Mouse (Mus musculus): ENCODE results near the gene Cdc42ep5. TPM values are rescaled to one million over a fixed set of nuclear protein-coding genes. Genes with fewer than 3 reads are reported as not detected.

The Cdc42ep5 gene
- polyA plus RNA-seq (2015; fragmentation: Illumina TruSeq; extraction: RNeasy Lipid Tissue Mini Kit (QIAGEN cat#74804); ENCODE audit: low read depth, low replicate concordance): 1.6 TPM

GRCm38 (mm10) chr7:4164090-4164910 lies at the start of gene Cdc42ep5:
Gene Cdc42ep5, minus strand, starts transcription at chr7:4164860.

DNA sequence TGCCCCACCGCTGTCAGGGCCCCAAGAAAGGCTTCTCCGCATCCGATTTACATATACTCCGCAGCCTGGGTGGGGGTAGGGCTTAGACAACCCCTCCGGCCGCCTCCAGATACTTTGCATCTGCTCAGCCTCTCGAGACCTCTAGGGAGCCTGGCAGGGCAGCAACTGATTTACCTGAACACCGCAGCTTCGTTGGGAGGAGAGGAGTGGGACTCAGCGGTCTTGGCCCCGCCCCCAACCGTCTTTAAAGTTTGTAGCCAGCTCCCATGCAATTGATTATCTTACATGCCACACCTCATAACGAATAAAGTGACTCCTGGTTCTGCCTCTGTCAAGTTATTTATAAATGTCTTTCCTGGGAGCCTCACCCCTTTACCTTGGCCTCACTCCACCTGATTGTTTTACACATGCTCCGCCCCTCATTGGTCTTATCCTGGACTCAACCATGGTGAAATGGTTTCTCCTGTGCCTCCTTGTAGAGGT lies 14.6 kb downstream of the Cdc42ep5 start, which contains the start of gene Leng9:
Gene Leng9, minus strand, starts transcription at position 316 of the 483 bp plus-strand sequence.

DNA sequence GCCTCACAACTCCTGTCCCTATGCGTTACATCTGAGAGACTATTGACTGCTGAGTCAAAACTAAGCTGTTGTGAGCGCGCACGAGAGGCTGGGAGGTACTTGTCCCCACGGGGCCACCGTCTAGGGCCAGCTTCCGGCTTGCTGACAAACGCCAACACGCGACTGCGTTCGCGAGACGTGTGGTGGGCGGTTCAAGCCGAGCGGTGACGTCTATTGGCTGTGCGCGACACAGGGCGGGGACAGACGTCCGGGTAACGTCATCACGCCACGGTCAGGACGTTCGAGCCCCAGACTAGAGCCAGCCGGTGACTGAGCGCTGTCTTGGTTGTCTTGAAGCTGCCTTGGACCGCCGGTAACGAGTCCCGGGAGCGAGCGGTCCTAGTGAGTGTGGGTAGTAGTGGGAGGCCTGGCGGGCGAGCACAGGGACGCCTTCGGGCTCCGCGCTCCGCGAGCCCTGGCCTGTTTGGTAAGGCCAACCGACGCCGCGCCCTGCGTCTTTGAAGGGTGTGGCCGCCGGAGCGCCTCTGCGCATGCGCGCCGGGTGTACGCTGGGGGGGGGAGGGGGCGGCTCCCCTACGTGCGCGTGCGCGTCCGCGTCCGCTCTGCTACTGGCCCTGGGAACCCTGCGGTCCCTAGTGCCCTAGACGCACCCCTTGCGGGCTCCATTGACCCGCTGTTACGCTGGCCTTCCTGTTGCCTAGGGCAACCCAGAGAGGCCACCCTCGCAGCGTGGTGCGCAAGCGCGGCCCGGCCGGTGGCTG lies 27.7 kb downstream of the Cdc42ep5 start, which contains the start of gene Leng8:
Gene Leng8, plus strand, starts transcription at position 269 of the 761 bp plus-strand sequence.

DNA sequence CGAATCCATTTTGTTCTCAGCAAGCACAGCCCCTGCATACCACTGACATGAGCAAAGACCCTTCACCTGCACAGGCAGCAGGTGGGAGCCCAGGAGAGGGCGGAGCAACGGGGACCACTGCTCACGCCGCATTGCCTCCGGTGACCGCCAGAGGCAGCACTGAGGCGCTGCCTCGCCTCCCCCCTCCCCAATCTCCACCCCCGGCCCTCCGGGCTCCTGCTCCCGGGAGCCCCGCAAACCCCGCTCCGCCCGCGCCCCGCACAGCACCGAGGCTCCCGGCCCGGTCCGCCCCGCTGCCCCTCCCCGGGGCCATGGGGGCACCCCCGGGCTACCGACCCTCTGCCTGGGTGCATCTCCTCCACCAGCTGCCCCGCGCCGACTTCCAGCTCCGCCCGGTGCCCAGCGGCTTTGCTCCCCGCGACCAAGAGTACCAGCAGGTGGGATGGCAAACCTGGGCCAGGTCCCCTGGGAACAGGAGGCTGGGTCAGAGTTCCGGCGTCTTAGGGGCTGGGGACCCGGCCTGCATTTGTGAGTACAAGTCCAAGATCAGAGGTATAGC lies 45.2 kb downstream of the Cdc42ep5 start, which contains the start of gene Ttyh1:
Gene Ttyh1, plus strand, starts transcription at position 65 of the 559 bp plus-strand sequence.

Other genes with a start within 250 kb of the Cdc42ep5 start
- gene Lilra6, start 249.4 kb downstream of the Cdc42ep5 start, polyA plus RNA-seq (2015; fragmentation: Illumina TruSeq; extraction: RNeasy Lipid Tissue Mini Kit (QIAGEN cat#74804); ENCODE audit: low read depth, low replicate concordance): not detected
- gene Lair1, start 101.7 kb downstream of the Cdc42ep5 start, polyA plus RNA-seq (2015; fragmentation: Illumina TruSeq; extraction: RNeasy Lipid Tissue Mini Kit (QIAGEN cat#74804); ENCODE audit: low read depth, low replicate concordance): 9.6 TPM
- gene Ttyh1, start 45.5 kb downstream of the Cdc42ep5 start, polyA plus RNA-seq (2015; fragmentation: Illumina TruSeq; extraction: RNeasy Lipid Tissue Mini Kit (QIAGEN cat#74804); ENCODE audit: low read depth, low replicate concordance): 555 TPM
- 136 TPM for gene Leng8, start 27.8 kb downstream of the Cdc42ep5 start, polyA plus RNA-seq (2015; fragmentation: Illumina TruSeq; extraction: RNeasy Lipid Tissue Mini Kit (QIAGEN cat#74804); ENCODE audit: low read depth, low replicate concordance)
- gene Leng9, start 14.5 kb downstream of the Cdc42ep5 start, polyA plus RNA-seq (2015; fragmentation: Illumina TruSeq; extraction: RNeasy Lipid Tissue Mini Kit (QIAGEN cat#74804); ENCODE audit: low read depth, low replicate concordance): 6.0 TPM
- 0.28 TPM for gene Lilra5, start 72.9 kb upstream of the Cdc42ep5 start, polyA plus RNA-seq (2015; fragmentation: Illumina TruSeq; extraction: RNeasy Lipid Tissue Mini Kit (QIAGEN cat#74804); ENCODE audit: low read depth, low replicate concordance)
- gene Ncr1, start 172.9 kb upstream of the Cdc42ep5 start, polyA plus RNA-seq (2015; fragmentation: Illumina TruSeq; extraction: RNeasy Lipid Tissue Mini Kit (QIAGEN cat#74804); ENCODE audit: low read depth, low replicate concordance): not detected
- gene Gp6, start 232.9 kb upstream of the Cdc42ep5 start, polyA plus RNA-seq (2015; fragmentation: Illumina TruSeq; extraction: RNeasy Lipid Tissue Mini Kit (QIAGEN cat#74804); ENCODE audit: low read depth, low replicate concordance): not detected